Mouse (Mus musculus): ENCODE data around the gene Best2. TPM values are rescaled to one million over a fixed set of nuclear protein-coding genes. Genes with fewer than 3 reads are reported as not detected.

The Best2 gene
- total RNA-seq, 2 experiments from 2014 or later = not detected

GRCm38 (mm10) chr8:84970135-84970790, 44.1 kb downstream of the Best2 start:
- ATAC-seq (replicated peaks; ENCODE audit: low FRiP score, poor library complexity, severe bottlenecking) = no peak

- ATAC-seq (replicated peaks; ENCODE audit: low FRiP score, poor library complexity, severe bottlenecking) = peak; percentile 51
These were observed 44.8 kb downstream of the Best2 start, which contains the start of the genes Gm49661, Prdx2 and Rnaseh2a for GRCm38 (mm10) chr8:84969241-84970134. TSS of gene Gm49661 (minus strand) at chr8:84969433. TSS of gene Prdx2 (plus strand) at chr8:84969587. TSS of gene Rnaseh2a (minus strand) at chr8:84969767.

GRCm38 (mm10) chr8:84968650-84969049, 45.7 kb downstream of the Best2 start:
- no peak for ATAC-seq (replicated peaks; ENCODE audit: low FRiP score, poor library complexity, severe bottlenecking)

GRCm38 (mm10) chr8:84967532-84968304, 46.6 kb downstream of the Best2 start:
- ATAC-seq (replicated peaks; ENCODE audit: low FRiP score, poor library complexity, severe bottlenecking) = no peak

GRCm38 (mm10) chr8:84966603-84967002, 47.7 kb downstream of the Best2 start:
- ATAC-seq (replicated peaks; ENCODE audit: low FRiP score, poor library complexity, severe bottlenecking) = no peak

GRCm38 (mm10) chr8:84965731-84966291, 48.5 kb downstream of the Best2 start:
- ATAC-seq (replicated peaks; ENCODE audit: low FRiP score, poor library complexity, severe bottlenecking) = peak; percentile 78

GRCm38 (mm10) chr8:84963952-84964351, 50.4 kb downstream of the Best2 start:
- ATAC-seq (replicated peaks; ENCODE audit: low FRiP score, poor library complexity, severe bottlenecking) = no peak

- ATAC-seq (replicated peaks; ENCODE audit: low FRiP score, poor library complexity, severe bottlenecking) = no peak
These were observed 54.5 kb downstream of the Best2 start for GRCm38 (mm10) chr8:84959811-84960210.

Other genes starting within 250 kb of the Best2 start
- gene Nfix, start 214.2 kb downstream of the Best2 start, total RNA-seq (2015; ENCODE audit: low replicate concordance) = 53.7 and 76.0 TPM in 2 replicates
- 33.6 and 36.8 TPM in 2 replicates for gene Nfix, start 214.2 kb downstream of the Best2 start, total RNA-seq (2017; ENCODE audit: low replicate concordance)
- 2.5 and 3.8 TPM in 2 replicates for gene Dand5, start 191.7 kb downstream of the Best2 start, total RNA-seq (2015; ENCODE audit: low replicate concordance)
- 5.4 and 6.7 TPM in 2 replicates for gene Dand5, start 191.7 kb downstream of the Best2 start, total RNA-seq (2017; ENCODE audit: low replicate concordance)
- 6.7 and 7.6 TPM in 2 replicates for gene Gadd45gip1, start 183.0 kb downstream of the Best2 start, total RNA-seq (2015; ENCODE audit: low replicate concordance)
- 11.3 and 16.4 TPM in 2 replicates for gene Gadd45gip1, start 183.0 kb downstream of the Best2 start, total RNA-seq (2017; ENCODE audit: low replicate concordance)
- gene Rad23a, start 173.9 kb downstream of the Best2 start, total RNA-seq (2015; ENCODE audit: low replicate concordance) = 273 and 355 TPM in 2 replicates
- gene Rad23a, start 173.9 kb downstream of the Best2 start, total RNA-seq (2017; ENCODE audit: low replicate concordance) = 296 and 306 TPM in 2 replicates
- 261 and 337 TPM in 2 replicates for gene Calr, start 167.6 kb downstream of the Best2 start, total RNA-seq (2015; ENCODE audit: low replicate concordance)
- 660 and 677 TPM in 2 replicates for gene Calr, start 167.6 kb downstream of the Best2 start, total RNA-seq (2017; ENCODE audit: low replicate concordance)
- 11.2 and 19.7 TPM in 2 replicates for gene Farsa, start 157.5 kb downstream of the Best2 start, total RNA-seq (2015; ENCODE audit: low replicate concordance)
- gene Farsa, start 157.5 kb downstream of the Best2 start, total RNA-seq (2017; ENCODE audit: low replicate concordance) = 29.4 and 35.6 TPM in 2 replicates
- gene Syce2, start 142.4 kb downstream of the Best2 start, total RNA-seq (2015; ENCODE audit: low replicate concordance) = 65.2 and 133 TPM in 2 replicates
- 9.2 and 29.9 TPM in 2 replicates for gene Syce2, start 142.4 kb downstream of the Best2 start, total RNA-seq (2017; ENCODE audit: low replicate concordance)
- gene Gcdh, start 120.6 kb downstream of the Best2 start, total RNA-seq (2015; ENCODE audit: low replicate concordance) = 16.9 and 36.9 TPM in 2 replicates
- 22.8 and 26.2 TPM in 2 replicates for gene Gcdh, start 120.6 kb downstream of the Best2 start, total RNA-seq (2017; ENCODE audit: low replicate concordance)
- gene Klf1, start 112.6 kb downstream of the Best2 start, total RNA-seq (2015; ENCODE audit: low replicate concordance) = 262 and 325 TPM in 2 replicates
- 240 and 399 TPM in 2 replicates for gene Klf1, start 112.6 kb downstream of the Best2 start, total RNA-seq (2017; ENCODE audit: low replicate concordance)
- gene Dnase2a, start 106.0 kb downstream of the Best2 start, total RNA-seq (2015; ENCODE audit: low replicate concordance) = 32.7 and 33.2 TPM in 2 replicates
- gene Dnase2a, start 106.0 kb downstream of the Best2 start, total RNA-seq (2017; ENCODE audit: low replicate concordance) = 74.6 and 78.4 TPM in 2 replicates
- gene Mast1, start 77.2 kb downstream of the Best2 start, total RNA-seq (2015; ENCODE audit: low replicate concordance) = not detected in 2 replicates
- gene Mast1, start 77.2 kb downstream of the Best2 start, total RNA-seq (2017; ENCODE audit: low replicate concordance) = not detected in 2 replicates
- gene Rtbdn, start 67.5 kb downstream of the Best2 start, total RNA-seq (2015; ENCODE audit: low replicate concordance) = not detected in 2 replicates
- not detected in 2 replicates for gene Rtbdn, start 67.5 kb downstream of the Best2 start, total RNA-seq (2017; ENCODE audit: low replicate concordance)
- gene Gm49661, start 45.1 kb downstream of the Best2 start, total RNA-seq (2015; ENCODE audit: low replicate concordance) = not detected in 2 replicates
- gene Gm49661, start 45.1 kb downstream of the Best2 start, total RNA-seq (2017; ENCODE audit: low replicate concordance) = not detected in 2 replicates
- gene Prdx2, start 44.9 kb downstream of the Best2 start, total RNA-seq (2015; ENCODE audit: low replicate concordance) = 2,168 and 2,598 TPM in 2 replicates
- 2,812 and 2,913 TPM in 2 replicates for gene Prdx2, start 44.9 kb downstream of the Best2 start, total RNA-seq (2017; ENCODE audit: low replicate concordance)
- gene Rnaseh2a, start 44.8 kb downstream of the Best2 start, total RNA-seq (2015; ENCODE audit: low replicate concordance) = 82.6 and 141 TPM in 2 replicates
- gene Rnaseh2a, start 44.8 kb downstream of the Best2 start, total RNA-seq (2017; ENCODE audit: low replicate concordance) = 63.3 and 93.8 TPM in 2 replicates
- 8.0 and 12.3 TPM in 2 replicates for gene Junb, start 35.8 kb downstream of the Best2 start, total RNA-seq (2015; ENCODE audit: low replicate concordance)
- gene Junb, start 35.8 kb downstream of the Best2 start, total RNA-seq (2017; ENCODE audit: low replicate concordance) = 10.4 and 15.1 TPM in 2 replicates
- gene Hook2, start 23.9 kb downstream of the Best2 start, total RNA-seq (2015; ENCODE audit: low replicate concordance) = 0.42 and 0.72 TPM in 2 replicates
- 2.6 and 4.6 TPM in 2 replicates for gene Hook2, start 23.9 kb downstream of the Best2 start, total RNA-seq (2017; ENCODE audit: low replicate concordance)
- gene Asna1, start 10.8 kb upstream of the Best2 start, total RNA-seq (2015; ENCODE audit: low replicate concordance) = 42.8 and 69.2 TPM in 2 replicates
- 19.0 and 29.3 TPM in 2 replicates for gene Asna1, start 10.8 kb upstream of the Best2 start, total RNA-seq (2017; ENCODE audit: low replicate concordance)
- gene Trir, start 12.3 kb upstream of the Best2 start, total RNA-seq (2015; ENCODE audit: low replicate concordance) = 143 and 183 TPM in 2 replicates
- 140 and 476 TPM in 2 replicates for gene Trir, start 12.3 kb upstream of the Best2 start, total RNA-seq (2017; ENCODE audit: low replicate concordance)
- gene Tnpo2, start 22.4 kb upstream of the Best2 start, total RNA-seq (2015; ENCODE audit: low replicate concordance) = 24.9 and 35.6 TPM in 2 replicates
- 31.8 and 40.2 TPM in 2 replicates for gene Tnpo2, start 22.4 kb upstream of the Best2 start, total RNA-seq (2017; ENCODE audit: low replicate concordance)
- 4.3 and 10.5 TPM in 2 replicates for gene Fbxw9, start 45.5 kb upstream of the Best2 start, total RNA-seq (2015; ENCODE audit: low replicate concordance)
- gene Fbxw9, start 45.5 kb upstream of the Best2 start, total RNA-seq (2017; ENCODE audit: low replicate concordance) = 1.4 and 2.8 TPM in 2 replicates
- not detected in 2 replicates for gene Gm5741, start 53.5 kb upstream of the Best2 start, total RNA-seq (2015; ENCODE audit: low replicate concordance)
- not detected in 2 replicates for gene Gm5741, start 53.5 kb upstream of the Best2 start, total RNA-seq (2017; ENCODE audit: low replicate concordance)
- gene Dhps, start 57.2 kb upstream of the Best2 start, total RNA-seq (2015; ENCODE audit: low replicate concordance) = 13.4 and 15.9 TPM in 2 replicates
- gene Dhps, start 57.2 kb upstream of the Best2 start, total RNA-seq (2017; ENCODE audit: low replicate concordance) = 3.5 and 4.7 TPM in 2 replicates
- 37.7 and 66.3 TPM in 2 replicates for gene Wdr83os, start 66.2 kb upstream of the Best2 start, total RNA-seq (2015; ENCODE audit: low replicate concordance)
- 7.3 and 23.1 TPM in 2 replicates for gene Wdr83os, start 66.2 kb upstream of the Best2 start, total RNA-seq (2017; ENCODE audit: low replicate concordance)
- gene Wdr83, start 66.8 kb upstream of the Best2 start, total RNA-seq (2015; ENCODE audit: low replicate concordance) = 30.6 and 35.6 TPM in 2 replicates
- gene Wdr83, start 66.8 kb upstream of the Best2 start, total RNA-seq (2017; ENCODE audit: low replicate concordance) = 15.8 and 17.6 TPM in 2 replicates
- gene Man2b1, start 68.7 kb upstream of the Best2 start, total RNA-seq (2015; ENCODE audit: low replicate concordance) = 19.8 and 34.4 TPM in 2 replicates
- gene Man2b1, start 68.7 kb upstream of the Best2 start, total RNA-seq (2017; ENCODE audit: low replicate concordance) = 7.0 and 13.2 TPM in 2 replicates
- gene Zfp791, start 108.6 kb upstream of the Best2 start, total RNA-seq (2015; ENCODE audit: low replicate concordance) = not detected in 2 replicates
- not detected in 2 replicates for gene Zfp791, start 108.6 kb upstream of the Best2 start, total RNA-seq (2017; ENCODE audit: low replicate concordance)
- not detected in 2 replicates for gene Cks1brt, start 137.4 kb upstream of the Best2 start, total RNA-seq (2015; ENCODE audit: low replicate concordance)
- gene Cks1brt, start 137.4 kb upstream of the Best2 start, total RNA-seq (2017; ENCODE audit: low replicate concordance) = not detected in 2 replicates
- gene Olfr371, start 211.5 kb upstream of the Best2 start, total RNA-seq (2015; ENCODE audit: low replicate concordance) = not detected in 2 replicates
- gene Olfr371, start 211.5 kb upstream of the Best2 start, total RNA-seq (2017; ENCODE audit: low replicate concordance) = not detected in 2 replicates